Mouse (Mus musculus): Measurements from ENCODE around the gene Slc4a8. TPM values are rescaled to one million over a fixed set of nuclear protein-coding genes. Genes with fewer than 3 reads are reported as not detected.

Slc4a8 gene
- 4.1 and 4.9 TPM in 2 replicates for polyA plus RNA-seq (2015; fragmentation: Nextera tagmentation; extraction: Ambion mirVana)

DNA sequence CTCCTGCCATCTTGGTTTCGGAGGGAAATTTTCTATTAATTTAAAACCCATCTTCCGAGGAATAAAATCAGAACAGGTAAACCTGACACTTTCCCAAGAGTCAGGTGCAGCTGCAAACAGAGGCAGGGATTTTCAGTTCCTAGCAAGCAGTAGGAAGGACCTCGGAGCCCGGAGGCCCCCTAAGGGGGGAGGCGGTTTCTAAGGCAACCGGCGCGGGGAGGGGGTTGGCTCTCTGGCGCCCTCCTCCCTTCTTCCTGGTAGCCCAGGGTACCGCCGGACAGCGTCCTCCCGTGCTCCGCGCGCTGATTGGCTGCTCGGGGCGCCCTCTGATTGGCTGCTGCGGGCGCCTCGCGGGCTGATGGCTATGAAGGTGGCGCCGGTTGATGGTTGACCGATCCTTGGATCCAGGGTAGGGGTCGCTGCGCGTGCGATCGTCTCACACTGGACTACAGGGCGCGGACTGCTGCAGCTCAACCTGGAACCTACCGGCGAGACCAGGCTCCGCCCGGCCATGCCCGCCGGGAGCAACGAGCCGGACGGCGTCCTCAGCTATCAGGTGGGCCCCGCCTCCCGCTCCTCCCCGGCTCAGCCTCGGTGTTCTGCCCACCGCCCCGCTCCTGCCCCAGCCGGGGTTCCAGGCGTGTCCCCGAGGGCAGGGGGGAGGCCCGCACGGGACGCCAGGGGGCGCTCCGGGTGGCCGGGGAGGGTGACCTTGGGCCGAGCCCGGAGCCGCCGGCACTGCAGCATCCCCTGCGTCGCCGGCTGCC is at the start of gene Slc4a8:
Slc4a8 (plus strand) TSS at position 329 of the 767 bp plus-strand sequence.

DNA sequence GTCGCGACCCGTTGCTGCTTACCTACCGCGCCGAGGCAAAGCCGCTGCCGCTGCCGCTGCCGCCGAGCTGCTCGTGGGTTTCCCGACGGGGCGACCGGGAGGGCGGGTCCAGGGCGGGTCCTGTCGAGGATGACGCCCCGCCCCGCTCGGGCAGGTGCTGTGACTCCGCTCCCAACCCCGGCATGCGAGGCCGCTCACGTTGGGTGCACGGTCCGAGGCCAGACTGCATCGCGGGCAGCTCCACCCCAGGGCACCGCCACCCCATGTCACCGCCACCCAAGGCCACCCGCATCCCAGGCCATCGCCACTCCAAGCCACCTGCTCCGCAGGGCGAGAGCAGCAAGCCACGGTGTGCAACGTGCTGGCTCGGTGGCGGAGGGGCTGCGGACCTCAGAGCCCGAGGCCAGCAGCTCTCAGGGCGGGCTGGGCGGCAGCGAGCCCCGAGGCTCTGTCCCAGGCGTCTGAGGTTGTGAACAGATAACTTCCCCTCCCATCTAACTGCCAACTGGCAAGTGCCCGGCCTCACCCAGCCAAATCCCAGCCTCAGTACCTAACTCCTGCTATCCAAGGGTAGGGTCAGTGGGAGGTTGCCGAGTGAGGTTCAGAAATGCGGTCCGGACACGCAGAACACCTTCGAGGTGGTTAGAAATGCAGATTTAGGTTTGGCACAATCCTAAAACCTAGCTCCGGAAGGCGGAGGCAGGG is 32.1 kb upstream of the Slc4a8 start, which contains the start of gene Galnt6:
Galnt6 (minus strand) TSS at position 96 of the 705 bp plus-strand sequence.

DNA sequence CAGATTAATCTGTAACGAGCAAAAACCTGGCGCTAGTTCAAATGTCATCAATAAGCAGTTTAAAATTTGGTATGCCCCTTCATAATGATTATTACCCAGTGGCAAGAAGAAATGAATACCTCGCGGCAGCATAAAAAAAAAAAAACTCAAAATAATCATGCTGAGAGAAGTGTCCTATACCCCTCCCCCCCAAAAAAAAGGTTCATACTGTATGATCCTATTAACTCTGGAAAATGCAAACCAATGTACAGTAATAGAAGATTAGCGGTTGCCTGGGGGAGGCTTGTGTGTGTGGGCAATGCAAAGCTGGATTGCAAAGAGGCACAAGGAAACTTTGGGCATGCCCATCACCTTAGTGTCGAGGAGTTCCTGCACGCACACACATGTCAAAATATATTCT is 108.0 kb downstream of the Slc4a8 start, which contains the start of gene Scn8a:
Scn8a (plus strand) TSS at position 301 of the 400 bp plus-strand sequence.

Other genes with a start within 250 kb of the Slc4a8 start
- 11.7 and 11.8 TPM in 2 replicates for gene Tfcp2, start 209.7 kb upstream of the Slc4a8 start, polyA plus RNA-seq (2015; fragmentation: Nextera tagmentation; extraction: Ambion mirVana)
- 1.7 and 2.1 TPM in 2 replicates for gene Pou6f1, start 161.8 kb upstream of the Slc4a8 start, polyA plus RNA-seq (2015; fragmentation: Nextera tagmentation; extraction: Ambion mirVana)
- 173 and 184 TPM in 2 replicates for gene Dazap2, start 146.4 kb upstream of the Slc4a8 start, polyA plus RNA-seq (2015; fragmentation: Nextera tagmentation; extraction: Ambion mirVana)
- gene Smagp, start 124.8 kb upstream of the Slc4a8 start, polyA plus RNA-seq (2015; fragmentation: Nextera tagmentation; extraction: Ambion mirVana) = 36.3 and 37.9 TPM in 2 replicates
- 5.9 and 8.8 TPM in 2 replicates for gene Bin2, start 92.2 kb upstream of the Slc4a8 start, polyA plus RNA-seq (2015; fragmentation: Nextera tagmentation; extraction: Ambion mirVana)
- gene Cela1, start 73.8 kb upstream of the Slc4a8 start, polyA plus RNA-seq (2015; fragmentation: Nextera tagmentation; extraction: Ambion mirVana) = 46.2 and 59.1 TPM in 2 replicates
- gene Galnt6, start 32.4 kb upstream of the Slc4a8 start, polyA plus RNA-seq (2015; fragmentation: Nextera tagmentation; extraction: Ambion mirVana) = 8.1 and 9.8 TPM in 2 replicates
- 0.37 and 0.47 TPM in 2 replicates for gene Scn8a, start 108.1 kb downstream of the Slc4a8 start, polyA plus RNA-seq (2015; fragmentation: Nextera tagmentation; extraction: Ambion mirVana)